Mouse (Mus musculus) forebrain, embryonic 14.5 days (tissue): ENCODE measurements at regions not wholly inside any gene's neighbourhood (a gene's known extent, or its start where the extent isn't known, plus 50 kb on each side); places are given as distances from the start of the nearest gene placed in this dataset.
A peak's percentile ranks its signal among the peaks of the same experiment; 100 is the strongest.

Experiments
- ATAC-seq: fragments of 200-750 bp; cut with Nextera tagmentation; 2 replicates; pipeline ENCODE4 v1.8.0; 2017; ENCODE audit warnings: mild to moderate bottlenecking, moderate library complexity
- DNase-seq: peaks from one replicate; pipeline ENCODE4 v3.0.0-alpha.2; 2015; ENCODE audit warnings: low spot score
- H3K27ac ChIP-seq: fragments of 300-500 bp; sonication (generic); 2 replicates; pipeline ENCODE4 v1.5.1; 2014; ENCODE audit warnings: low read depth, mild to moderate bottlenecking, control low read depth, low read length, moderate library complexity
- H3K27me3 ChIP-seq: fragments of 300-500 bp; sonication (generic); replicated peaks from 2 replicates; pipeline ENCODE4 v1.6.1; 2014; ENCODE audit warnings: low read length, control low read depth, mixed read lengths; ENCODE audit not compliant: control insufficient read depth, insufficient read depth
- H3K36me3 ChIP-seq: fragments of 300-500 bp; sonication (generic); 2 replicates; pipeline ENCODE4 v1.6.1; 2014; ENCODE audit warnings: low read length, control low read depth; ENCODE audit not compliant: control insufficient read depth, insufficient read depth
- H3K4me1 ChIP-seq: fragments of 300-500 bp; sonication (generic); 2 replicates; pipeline ENCODE4 v1.6.1; 2014; ENCODE audit warnings: antibody characterized with exemption, low read length, control low read depth; ENCODE audit not compliant: control insufficient read depth, insufficient read depth
- H3K4me2 ChIP-seq: fragments of 300-500 bp; sonication (generic); 2 replicates; pipeline ENCODE4 v1.6.1; 2014; ENCODE audit warnings: mild to moderate bottlenecking, control low read depth, low read length
- H3K4me3 ChIP-seq: fragments of 300-500 bp; sonication (generic); 2 replicates; pipeline ENCODE4 v1.5.1; 2014; ENCODE audit warnings: low read depth, low read length, control low read depth
- H3K9ac ChIP-seq: fragments of 300-500 bp; sonication (generic); 2 replicates; pipeline ENCODE4 v1.6.1; 2014; ENCODE audit warnings: mild to moderate bottlenecking, low read length, control low read depth, moderate library complexity
- H3K9me3 ChIP-seq: fragments of 300-500 bp; sonication (generic); replicated peaks from 2 replicates; pipeline ENCODE4 v1.6.1; 2016; ENCODE audit warnings: low read length, control low read depth, mixed read lengths; ENCODE audit not compliant: control insufficient read depth
- WGBS: fragments of 180-500 bp; shearing (Covaris S2); extraction: QIAGEN DNeasy Blood & Tissue Kit; methylation state at CpG from one replicate; pipeline ENCODE4 v1.1.7; 2014; 5-methylcytosine and 5-hydroxymethylcytosine counted together

DNA sequence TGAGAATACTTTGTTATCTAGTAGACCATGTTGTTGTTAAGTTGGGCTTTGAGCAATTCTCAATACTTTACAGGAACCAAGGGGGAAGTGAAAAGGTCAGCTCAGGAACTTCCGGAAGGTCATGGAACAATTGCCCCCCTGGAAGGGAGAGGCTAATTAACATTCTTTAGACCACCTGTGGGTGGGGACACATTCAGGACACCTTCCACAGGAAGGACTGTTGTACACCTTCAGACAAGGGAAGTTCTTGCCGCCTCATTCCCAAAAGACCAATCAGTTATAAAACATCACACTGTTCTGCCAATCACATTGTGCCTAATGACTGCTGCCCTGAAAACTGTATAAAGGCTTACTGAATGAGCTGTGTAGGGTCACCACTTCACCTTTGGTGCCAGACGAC lies 701.2 kb downstream of the Trib2 start:
- H3K36me3 ChIP-seq, result no peaks in the 10 kb centered on the region
- no peak for DNase-seq
- no peak overlapping the region for H3K4me3 ChIP-seq
- no peak overlapping the region for H3K4me2 ChIP-seq
- 87% methylated on average over 3 of the region's 3 CpGs for WGBS
- H3K9ac ChIP-seq, result no peak overlapping the region
- no peaks in the 10 kb centered on the region for H3K9me3 ChIP-seq
- H3K27ac ChIP-seq, result no peak overlapping the region
- no peaks in the 10 kb centered on the region for H3K27me3 ChIP-seq
- H3K4me1 ChIP-seq, result no peaks in the 10 kb centered on the region
- ATAC-seq, result no peak

- no peak overlapping the region for H3K4me3 ChIP-seq
- DNase-seq (no peak), ATAC-seq (no peak)
- no peaks in the 10 kb centered on the region for H3K9me3 ChIP-seq
- H3K4me1 ChIP-seq, result no peaks in the 10 kb centered on the region
- 96% methylated on average over 14 of the region's 14 CpGs for WGBS
- H3K27ac ChIP-seq, result no peak overlapping the region
- H3K9ac ChIP-seq, result no peak overlapping the region
- no peaks in the 10 kb centered on the region for H3K36me3 ChIP-seq
- no peak overlapping the region for H3K4me2 ChIP-seq
- no peaks in the 10 kb centered on the region for H3K27me3 ChIP-seq
These were observed 701.9 kb downstream of the Trib2 start for GRCm38 (mm10) chr12:15114793-15115192.

GRCm38 (mm10) chr12:15111049-15111448 lies 705.7 kb downstream of the Trib2 start:
- Histone ChIP-seq H3K4me1 (no peaks in the 10 kb centered on the region), H3K27ac (no peak overlapping the region), H3K4me2 (no peak overlapping the region), H3K27me3 (no peaks in the 10 kb centered on the region), H3K36me3 (no peaks in the 10 kb centered on the region), H3K9ac (no peak overlapping the region), H3K9me3 (no peaks in the 10 kb centered on the region), H3K4me3 (no peak overlapping the region)
- DNase-seq (no peak), ATAC-seq (no peak)
- 70% methylated on average over 2 of the region's 2 CpGs for WGBS

DNA sequence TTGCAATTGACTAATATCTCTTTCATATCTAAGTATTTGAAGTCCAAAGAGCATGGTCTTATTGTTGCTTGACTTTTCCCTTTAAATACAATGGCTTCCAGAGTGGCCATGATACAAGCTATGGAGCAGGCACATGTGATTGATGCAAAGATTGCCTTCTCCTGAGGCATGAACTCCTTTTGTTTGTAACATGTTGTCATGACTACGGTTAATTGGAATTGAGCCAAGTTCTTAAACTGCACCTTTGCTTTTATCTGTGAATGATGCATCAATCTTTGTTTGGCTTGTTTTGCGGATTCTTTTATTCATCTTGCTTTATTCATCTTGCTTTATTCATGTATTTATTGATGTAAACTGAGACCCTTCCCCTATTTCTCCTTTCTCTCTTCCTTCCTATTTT lies 711.8 kb downstream of the Trib2 start:
- no peak overlapping the region for H3K4me2 ChIP-seq
- H3K4me1 ChIP-seq, result no peaks in the 10 kb centered on the region
- no peak for ATAC-seq
- no peaks in the 10 kb centered on the region for H3K36me3 ChIP-seq
- WGBS, result 60% methylated on average over 2 of the region's 2 CpGs
- no peak overlapping the region for H3K27ac ChIP-seq
- no peak overlapping the region for H3K4me3 ChIP-seq
- no peak overlapping the region for H3K9ac ChIP-seq
- H3K27me3 ChIP-seq, result no peaks in the 10 kb centered on the region
- peak; percentile 53 for DNase-seq
- no peaks in the 10 kb centered on the region for H3K9me3 ChIP-seq

GRCm38 (mm10) chr12:15078615-15079014 lies 738.1 kb downstream of the Trib2 start:
- peak; percentile 79 for DNase-seq
- Histone ChIP-seq H3K27ac (no peak overlapping the region), H3K27me3 (no peaks in the 10 kb centered on the region), H3K9ac (no peak overlapping the region), H3K4me2 (no peak overlapping the region), H3K4me3 (no peak overlapping the region), H3K4me1 (no peaks in the 10 kb centered on the region), H3K9me3 (no peaks in the 10 kb centered on the region), H3K36me3 (no peaks in the 10 kb centered on the region)
- peak; percentile 77 for ATAC-seq
- 65% methylated on average over 2 of the region's 2 CpGs for WGBS

DNA sequence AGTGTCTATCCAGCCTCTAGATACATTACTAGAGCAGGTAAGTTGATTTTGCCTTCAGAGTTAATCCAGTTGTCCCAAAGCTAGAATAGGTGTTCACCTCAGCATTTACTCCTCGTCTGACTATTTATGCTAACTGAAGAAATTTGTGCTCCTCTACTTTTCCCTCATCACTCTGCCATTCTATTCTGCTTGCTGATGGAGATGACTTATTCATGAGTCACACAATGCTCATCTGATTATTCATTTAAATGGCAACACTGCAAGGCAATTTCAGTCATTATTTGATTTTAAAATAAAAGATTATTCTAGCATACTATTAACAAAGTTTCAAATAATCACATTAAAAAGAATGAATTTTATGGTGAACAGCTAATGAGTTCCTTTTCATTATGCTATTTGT lies 752.4 kb downstream of the Trib2 start:
- Histone ChIP-seq H3K4me1 (no peaks in the 10 kb centered on the region), H3K27me3 (no peaks in the 10 kb centered on the region), H3K9ac (no peak overlapping the region), H3K27ac (no peak overlapping the region), H3K9me3 (no peaks in the 10 kb centered on the region), H3K36me3 (no peaks in the 10 kb centered on the region), H3K4me2 (no peak overlapping the region), H3K4me3 (no peak overlapping the region)
- DNase-seq (peak; percentile 44), ATAC-seq (0 out of 2 replicates have a peak, but pooled peaks have one; percentile 15)
- 69% methylated on average over 1 of the region's 1 CpGs for WGBS

DNA sequence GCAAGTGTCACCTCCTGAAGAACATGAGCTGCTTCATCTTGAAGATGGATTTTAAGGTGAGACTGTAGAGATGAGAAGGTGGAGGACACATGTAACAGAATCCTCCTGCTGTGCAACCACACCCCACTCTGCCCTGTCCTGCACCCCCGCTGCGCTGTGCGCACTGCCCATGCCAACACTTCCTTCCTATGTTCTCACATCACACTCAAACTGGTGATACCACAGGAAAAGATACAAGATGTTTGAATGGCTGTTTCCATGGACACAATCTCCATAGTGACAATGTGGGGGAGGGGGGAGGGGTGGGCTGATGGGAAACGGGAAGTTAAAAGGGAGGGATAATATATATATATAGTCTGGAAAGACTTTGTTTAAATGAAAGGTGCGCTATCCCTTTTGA lies 765.3 kb downstream of the Trib2 start:
- no peak overlapping the region for H3K9ac ChIP-seq
- H3K36me3 ChIP-seq, result no peaks in the 10 kb centered on the region
- DNase-seq, result no peak
- H3K27me3 ChIP-seq, result no peaks in the 10 kb centered on the region
- no peak overlapping the region for H3K4me3 ChIP-seq
- no peak for ATAC-seq
- WGBS, result 90% methylated on average over 5 of the region's 5 CpGs
- H3K9me3 ChIP-seq, result no peaks in the 10 kb centered on the region
- no peaks in the 10 kb centered on the region for H3K4me1 ChIP-seq
- H3K27ac ChIP-seq, result no peak overlapping the region
- H3K4me2 ChIP-seq, result no peak overlapping the region

DNA sequence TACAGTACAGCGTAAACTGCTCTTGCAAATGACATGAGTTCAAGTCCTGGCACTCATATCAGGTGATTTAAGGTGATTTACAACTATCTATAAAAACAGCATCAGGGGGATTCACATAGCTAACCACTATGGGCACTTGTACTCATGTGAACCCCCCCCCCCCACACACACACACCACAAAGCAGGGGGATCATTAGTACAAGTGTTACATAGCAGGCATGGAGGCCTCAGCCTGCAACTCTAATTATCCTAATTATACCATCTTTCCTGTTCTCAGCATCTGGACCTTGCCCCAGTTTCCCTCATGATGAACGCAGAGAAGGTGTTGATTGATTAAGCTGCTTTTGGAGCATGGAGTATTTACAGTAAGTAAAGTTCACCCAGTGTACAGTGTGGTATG lies 773.5 kb downstream of the Trib2 start:
- DNase-seq (peak; percentile 30), ATAC-seq (peak; percentile 61; the same call in 1 of the 2 replicates)
- Histone ChIP-seq H3K9ac (no peak overlapping the region), H3K27ac (no peak overlapping the region), H3K36me3 (no peaks in the 10 kb centered on the region), H3K4me2 (no peak overlapping the region), H3K4me1 (no peaks in the 10 kb centered on the region), H3K4me3 (no peak overlapping the region), H3K27me3 (no peaks in the 10 kb centered on the region), H3K9me3 (no peaks in the 10 kb centered on the region)
- 69% methylated on average over 2 of the region's 2 CpGs for WGBS

- Histone ChIP-seq H3K27ac (no peak overlapping the region), H3K9ac (no peak overlapping the region), H3K4me3 (no peak overlapping the region), H3K36me3 (no peaks in the 10 kb centered on the region), H3K27me3 (no peaks in the 10 kb centered on the region), H3K9me3 (no peaks in the 10 kb centered on the region), H3K4me1 (no peaks in the 10 kb centered on the region), H3K4me2 (no peak overlapping the region)
- ATAC-seq, result no peak
- no peak for DNase-seq
These were observed 805.6 kb downstream of the Trib2 start for GRCm38 (mm10) chr12:15011091-15011490.
